Mouse (Mus musculus) limb, embryonic 14.5 days (tissue): ENCODE results near the gene Aak1. TPM values are rescaled to one million over a fixed set of nuclear protein-coding genes. Genes with fewer than 3 reads are reported as not detected.
"Not testable (repeated sequence)": the region's sequence is repeated elsewhere in the genome, so short reads cannot be mapped to it uniquely, and the experiment has no call there.

Source experiments
- ATAC-seq: fragments of 200-750 bp; cut with Nextera tagmentation; 2 replicates; pipeline ENCODE4 v1.8.0; 2017; ENCODE audit warnings: low read depth, moderate number of reproducible peaks, moderate TSS enrichment; ENCODE audit not compliant: low FRiP score
- DNase-seq: peaks from one replicate; pipeline ENCODE4 v3.0.0-alpha.2; 2015; ENCODE audit warnings: low spot score
- H3K27ac ChIP-seq: fragments of 300-500 bp; sonication (generic); replicated peaks from 2 replicates; pipeline ENCODE4 v1.5.1; 2014; ENCODE audit warnings: low read depth, mild to moderate bottlenecking, low read length, moderate library complexity, mixed read lengths
- H3K27me3 ChIP-seq: fragments of 300-500 bp; sonication (generic); 2 replicates; pipeline ENCODE4 v1.6.1; 2014; ENCODE audit warnings: low read length, mixed read lengths; ENCODE audit not compliant: control insufficient read depth, insufficient read depth
- H3K36me3 ChIP-seq: fragments of 300-500 bp; sonication (generic); 2 replicates; pipeline ENCODE4 v1.6.1; 2014; ENCODE audit warnings: mild to moderate bottlenecking, low read length, moderate library complexity, mixed read lengths; ENCODE audit not compliant: control insufficient read depth, insufficient read depth
- H3K4me1 ChIP-seq: fragments of 300-500 bp; sonication (generic); 2 replicates; pipeline ENCODE4 v1.6.1; 2014; ENCODE audit warnings: antibody characterized with exemption, low read length, mixed read lengths; ENCODE audit not compliant: control insufficient read depth, insufficient read depth
- H3K4me2 ChIP-seq: fragments of 300-500 bp; sonication (generic); replicated peaks from 2 replicates; pipeline ENCODE4 v1.6.1; 2014; ENCODE audit warnings: low read depth, mild to moderate bottlenecking, low read length, moderate library complexity; ENCODE audit not compliant: severe bottlenecking
- H3K4me3 ChIP-seq: fragments of 300-500 bp; sonication (generic); replicated peaks from 2 replicates; pipeline ENCODE4 v1.5.1; 2014; ENCODE audit warnings: low read length
- H3K9ac ChIP-seq: fragments of 300-500 bp; sonication (generic); 2 replicates; pipeline ENCODE4 v1.6.1; 2014; ENCODE audit warnings: mild to moderate bottlenecking, low read depth, low read length, moderate library complexity; ENCODE audit not compliant: severe bottlenecking
- H3K9me3 ChIP-seq: fragments of 300-500 bp; sonication (generic); 2 replicates; pipeline ENCODE4 v1.6.1; 2016; ENCODE audit warnings: low read length; ENCODE audit not compliant: control insufficient read depth
- POLR2A ChIP-seq: fragments of 200-500 bp; IDR thresholded peaks from 2 replicates; pipeline ENCODE4 v1.8.0; 2012; ENCODE audit warnings: inconsistent platforms, mild to moderate bottlenecking, moderate library complexity, borderline replicate concordance; ENCODE audit not compliant: insufficient read depth, insufficient read length; ENCODE audit errors: extremely low read depth
- WGBS: fragments of 180-500 bp; shearing (Covaris S2); extraction: QIAGEN DNeasy Blood & Tissue Kit; methylation state at CpG from one replicate; pipeline ENCODE4 v1.1.7; 2014; 5-methylcytosine and 5-hydroxymethylcytosine counted together
- polyA plus RNA-seq, 2 experiments: library from polyadenylated mRNA; depleted of rRNA in 1 of 2; stranded (reverse) in 1 of 2; unstranded in 1 of 2; fragments of >200 nt; fragmentation: Nextera tagmentation in 1 of 2; extraction: Ambion mirVana in 1 of 2; gene quantifications; 2 replicates each; pipeline versions ENCODE4 v1.2.1 to v1.2.3; 2012 to 2014

Aak1 gene
- polyA plus RNA-seq, 2 experiments, result 19.8 to 24.7 TPM

GRCm38 (mm10) chr6:87042337-87043130 lies 193.2 kb downstream of the Aak1 start, which contains the start of gene Gfpt1:
Gene Gfpt1, plus strand, starts transcription at chr6:87042846.
- Histone ChIP-seq H3K9ac (peak within 1 kb of the TSS; percentile 93), H3K4me3 (peak within 1 kb of the TSS; percentile 98), H3K27ac (peak within 1 kb of the TSS; percentile 100), H3K36me3 (peaks cover 3% of the 10 kb centered on the region; the same call in 1 of the 2 replicates), H3K4me1 (peaks cover 15% of the 10 kb centered on the region), H3K4me2 (peak within 1 kb of the TSS; percentile 66), H3K27me3 (no peaks in the 10 kb centered on the region), H3K9me3 (no peaks in the 10 kb centered on the region)
- peak; percentile 84; the same call in 1 of the 2 replicates for TF ChIP-seq POLR2A
- peak; percentile 96 for ATAC-seq
- peak; percentile 95 for DNase-seq
- WGBS, result under 1% methylated on average over 57 of the region's 68 CpGs

- H3K27ac ChIP-seq, result peak overlapping the region; percentile 100
Measured at GRCm38 (mm10) chr6:87043131-87043516, 193.8 kb downstream of the Aak1 start.

GRCm38 (mm10) chr6:87044895-87045294 lies 195.6 kb downstream of the Aak1 start:
- H3K9me3 ChIP-seq, result no peaks in the 10 kb centered on the region
- peaks cover 19% of the 10 kb centered on the region for H3K36me3 ChIP-seq
- no peak overlapping the region for H3K27ac ChIP-seq
- peak overlapping the region; percentile 13; the same call in 1 of the 2 replicates for H3K4me2 ChIP-seq
- H3K4me3 ChIP-seq, result no peak overlapping the region
- 77% methylated on average over 2 of the region's 2 CpGs for WGBS
- peaks cover 15% of the 10 kb centered on the region for H3K4me1 ChIP-seq
- no peak overlapping the region for H3K9ac ChIP-seq
- no peak for DNase-seq
- no peaks in the 10 kb centered on the region for H3K27me3 ChIP-seq
- no peak for TF ChIP-seq POLR2A
- ATAC-seq, result no peak

More at GRCm38 (mm10) chr6:87043131-87043516, 193.8 kb downstream of the Aak1 start:
- WGBS, result 1% methylated on average over 9 of the region's 9 CpGs
- Histone ChIP-seq H3K4me3 (peak overlapping the region; percentile 98), H3K9me3 (no peaks in the 10 kb centered on the region), H3K9ac (peak overlapping the region; percentile 93), H3K36me3 (peaks cover 9% of the 10 kb centered on the region), H3K27me3 (no peaks in the 10 kb centered on the region), H3K4me2 (peak overlapping the region; percentile 66), H3K4me1 (peaks cover 15% of the 10 kb centered on the region)
- DNase-seq (peak; percentile 7), ATAC-seq (no peak)
- no peak for TF ChIP-seq POLR2A

- no peaks in the 10 kb centered on the region for H3K27me3 ChIP-seq
- no peak for TF ChIP-seq POLR2A
- H3K27ac ChIP-seq, result no peak overlapping the region
- H3K36me3 ChIP-seq, result peaks cover 19% of the 10 kb centered on the region
- peaks cover 15% of the 10 kb centered on the region for H3K4me1 ChIP-seq
- H3K4me2 ChIP-seq, result no peak overlapping the region
- H3K4me3 ChIP-seq, result no peak overlapping the region
- no peak for DNase-seq
- H3K9ac ChIP-seq, result no peak overlapping the region
- no peaks in the 10 kb centered on the region for H3K9me3 ChIP-seq
- no peak for ATAC-seq
- 74% methylated on average over 3 of the region's 3 CpGs for WGBS
Measured at GRCm38 (mm10) chr6:87045507-87045906, 196.2 kb downstream of the Aak1 start.

- not testable (repeated sequence) for H3K9ac ChIP-seq, DNase-seq, H3K27ac ChIP-seq, ATAC-seq, H3K4me3 ChIP-seq, H3K27me3 ChIP-seq, H3K4me2 ChIP-seq, H3K9me3 ChIP-seq
- peaks cover 11% of the 10 kb centered on the region for H3K4me1 ChIP-seq
- peaks cover 46% of the 10 kb centered on the region for H3K36me3 ChIP-seq
- WGBS, result 96% methylated on average over 7 of the region's 7 CpGs
Measured at GRCm38 (mm10) chr6:87048712-87049111, 199.4 kb downstream of the Aak1 start.
